Mouse (Mus musculus): ENCODE data around the gene Mpzl3. TPM values are rescaled to one million over a fixed set of nuclear protein-coding genes. Genes with fewer than 3 reads are reported as not detected.
"Not testable (repeated sequence)": the region's sequence is repeated elsewhere in the genome, so short reads cannot be mapped to it uniquely, and the experiment has no call there.

Gene Mpzl3
- polyA plus RNA-seq, 1 experiment from 2014 or later: 2.3 TPM

GRCm38 (mm10) chr9:45022800-45023199 lies 32.2 kb upstream of the Mpzl3 start:
- Histone ChIP-seq H3K4me3 (ENCODE audit: low read depth, low read length) (no peak overlapping the region), H3K9ac (ENCODE audit: low read length) (no peak overlapping the region), H3K9me3 (ENCODE audit: control insufficient read depth, low read length) (no peaks in the 10 kb centered on the region), H3K4me1 (ENCODE audit: control insufficient read depth, insufficient read depth, low read length) (no peaks in the 10 kb centered on the region), H3K4me2 (no peak overlapping the region), H3K36me3 (ENCODE audit: control insufficient read depth, insufficient read depth, low read length) (no peaks in the 10 kb centered on the region), H3K27ac (ENCODE audit: low read depth, low read length) (no peak overlapping the region), H3K27me3 (ENCODE audit: control insufficient read depth, insufficient read depth, low read length) (no peaks in the 10 kb centered on the region)
- peak; percentile 94 for DNase-seq (ENCODE audit: low spot score, missing footprints)
- ATAC-seq (ENCODE audit: low FRiP score): no peak
- 12% methylated on average over 3 of the region's 3 CpGs for WGBS

- no peak overlapping the region for H3K27ac ChIP-seq (ENCODE audit: low read depth, low read length)
- H3K4me3 ChIP-seq (ENCODE audit: low read depth, low read length): no peak overlapping the region
- H3K9me3 ChIP-seq (ENCODE audit: control insufficient read depth, low read length): no peaks in the 10 kb centered on the region
- no peaks in the 10 kb centered on the region for H3K27me3 ChIP-seq (ENCODE audit: control insufficient read depth, insufficient read depth, low read length)
- no peak overlapping the region for H3K4me2 ChIP-seq
- DNase-seq (ENCODE audit: low spot score, missing footprints) (no peak), ATAC-seq (ENCODE audit: low FRiP score) (no peak)
- no peaks in the 10 kb centered on the region for H3K36me3 ChIP-seq (ENCODE audit: control insufficient read depth, insufficient read depth, low read length)
- no peaks in the 10 kb centered on the region for H3K4me1 ChIP-seq (ENCODE audit: control insufficient read depth, insufficient read depth, low read length)
- 68% methylated on average over 3 of the region's 3 CpGs for WGBS
- no peak overlapping the region for H3K9ac ChIP-seq (ENCODE audit: low read length)
These were observed 31.3 kb upstream of the Mpzl3 start for GRCm38 (mm10) chr9:45023638-45024037.

- no peak overlapping the region for H3K9ac ChIP-seq (ENCODE audit: low read length)
- H3K27ac ChIP-seq (ENCODE audit: low read depth, low read length): no peak overlapping the region
- ATAC-seq (ENCODE audit: low FRiP score): no peak
- DNase-seq (ENCODE audit: low spot score, missing footprints): no peak
- 88% methylated on average over 2 of the region's 2 CpGs for WGBS
- H3K4me2 ChIP-seq: no peak overlapping the region
- H3K4me3 ChIP-seq (ENCODE audit: low read depth, low read length): no peak overlapping the region
- no peaks in the 10 kb centered on the region for H3K4me1 ChIP-seq (ENCODE audit: control insufficient read depth, insufficient read depth, low read length)
- no peaks in the 10 kb centered on the region for H3K9me3 ChIP-seq (ENCODE audit: control insufficient read depth, low read length)
- H3K27me3 ChIP-seq (ENCODE audit: control insufficient read depth, insufficient read depth, low read length): no peaks in the 10 kb centered on the region
- H3K36me3 ChIP-seq (ENCODE audit: control insufficient read depth, insufficient read depth, low read length): no peaks in the 10 kb centered on the region
These were observed 30.8 kb upstream of the Mpzl3 start for GRCm38 (mm10) chr9:45024187-45024586.

GRCm38 (mm10) chr9:45027376-45027775 lies 27.6 kb upstream of the Mpzl3 start:
- ATAC-seq (ENCODE audit: low FRiP score) (no peak), DNase-seq (ENCODE audit: low spot score, missing footprints) (no peak)
- Histone ChIP-seq H3K4me2 (no peak overlapping the region), H3K27me3 (ENCODE audit: control insufficient read depth, insufficient read depth, low read length) (no peaks in the 10 kb centered on the region), H3K36me3 (ENCODE audit: control insufficient read depth, insufficient read depth, low read length) (no peaks in the 10 kb centered on the region), H3K4me1 (ENCODE audit: control insufficient read depth, insufficient read depth, low read length) (no peaks in the 10 kb centered on the region), H3K9ac (ENCODE audit: low read length) (no peak overlapping the region), H3K4me3 (ENCODE audit: low read depth, low read length) (no peak overlapping the region), H3K9me3 (ENCODE audit: control insufficient read depth, low read length) (no peaks in the 10 kb centered on the region), H3K27ac (ENCODE audit: low read depth, low read length) (no peak overlapping the region)
- 74% methylated on average over 8 of the region's 8 CpGs for WGBS

- Histone ChIP-seq H3K9me3 (ENCODE audit: control insufficient read depth, low read length) (no peaks in the 10 kb centered on the region), H3K27ac (ENCODE audit: low read depth, low read length) (no peak overlapping the region), H3K27me3 (ENCODE audit: control insufficient read depth, insufficient read depth, low read length) (no peaks in the 10 kb centered on the region), H3K4me1 (ENCODE audit: control insufficient read depth, insufficient read depth, low read length) (no peaks in the 10 kb centered on the region), H3K4me3 (ENCODE audit: low read depth, low read length) (no peak overlapping the region), H3K4me2 (no peak overlapping the region), H3K36me3 (ENCODE audit: control insufficient read depth, insufficient read depth, low read length) (no peaks in the 10 kb centered on the region), H3K9ac (ENCODE audit: low read length) (no peak overlapping the region)
- DNase-seq (ENCODE audit: low spot score, missing footprints) (no peak), ATAC-seq (ENCODE audit: low FRiP score) (no peak)
- 71% methylated on average over 6 of the region's 6 CpGs for WGBS
These were observed 24.6 kb upstream of the Mpzl3 start for GRCm38 (mm10) chr9:45030341-45030740.

GRCm38 (mm10) chr9:45032261-45032660 lies 22.7 kb upstream of the Mpzl3 start:
- Histone ChIP-seq H3K9me3 (ENCODE audit: control insufficient read depth, low read length) (no peaks in the 10 kb centered on the region), H3K4me3 (ENCODE audit: low read depth, low read length) (no peak overlapping the region), H3K27ac (ENCODE audit: low read depth, low read length) (no peak overlapping the region), H3K4me1 (ENCODE audit: control insufficient read depth, insufficient read depth, low read length) (no peaks in the 10 kb centered on the region), H3K4me2 (no peak overlapping the region), H3K27me3 (ENCODE audit: control insufficient read depth, insufficient read depth, low read length) (no peaks in the 10 kb centered on the region), H3K36me3 (ENCODE audit: control insufficient read depth, insufficient read depth, low read length) (no peaks in the 10 kb centered on the region), H3K9ac (ENCODE audit: low read length) (no peak overlapping the region)
- DNase-seq (ENCODE audit: low spot score, missing footprints) (no peak), ATAC-seq (ENCODE audit: low FRiP score) (no peak)
- WGBS: 79% methylated on average over 2 of the region's 2 CpGs

GRCm38 (mm10) chr9:45034526-45034925 lies 20.5 kb upstream of the Mpzl3 start:
- 88% methylated on average over 3 of the region's 3 CpGs for WGBS
- no peaks in the 10 kb centered on the region for H3K4me1 ChIP-seq (ENCODE audit: control insufficient read depth, insufficient read depth, low read length)
- no peak overlapping the region for H3K4me3 ChIP-seq (ENCODE audit: low read depth, low read length)
- DNase-seq (ENCODE audit: low spot score, missing footprints) (no peak), ATAC-seq (ENCODE audit: low FRiP score) (no peak)
- H3K27me3 ChIP-seq (ENCODE audit: control insufficient read depth, insufficient read depth, low read length): peaks cover 4% of the 10 kb centered on the region; the same call in 1 of the 2 replicates
- no peak overlapping the region for H3K9ac ChIP-seq (ENCODE audit: low read length)
- no peak overlapping the region for H3K4me2 ChIP-seq
- no peak overlapping the region for H3K27ac ChIP-seq (ENCODE audit: low read depth, low read length)
- no peaks in the 10 kb centered on the region for H3K36me3 ChIP-seq (ENCODE audit: control insufficient read depth, insufficient read depth, low read length)
- no peaks in the 10 kb centered on the region for H3K9me3 ChIP-seq (ENCODE audit: control insufficient read depth, low read length)

- not testable (repeated sequence) for H3K36me3 ChIP-seq (ENCODE audit: control insufficient read depth, insufficient read depth, low read length); ATAC-seq (ENCODE audit: low FRiP score); H3K9ac ChIP-seq (ENCODE audit: low read length); DNase-seq (ENCODE audit: low spot score, missing footprints); H3K4me1 ChIP-seq (ENCODE audit: control insufficient read depth, insufficient read depth, low read length); H3K9me3 ChIP-seq (ENCODE audit: control insufficient read depth, low read length); H3K4me3 ChIP-seq (ENCODE audit: low read depth, low read length); H3K27ac ChIP-seq (ENCODE audit: low read depth, low read length); H3K4me2 ChIP-seq
- WGBS: 70% methylated on average over 1 of the region's 1 CpGs
- peaks cover 34% of the 10 kb centered on the region for H3K27me3 ChIP-seq (ENCODE audit: control insufficient read depth, insufficient read depth, low read length)
These were observed 17.2 kb upstream of the Mpzl3 start for GRCm38 (mm10) chr9:45037803-45038202.

- Histone ChIP-seq H3K27me3 (ENCODE audit: control insufficient read depth, insufficient read depth, low read length) (peaks cover 46% of the 10 kb centered on the region), H3K4me3 (ENCODE audit: low read depth, low read length) (no peak within 1 kb of the TSS), H3K27ac (ENCODE audit: low read depth, low read length) (no peak within 1 kb of the TSS), H3K4me1 (ENCODE audit: control insufficient read depth, insufficient read depth, low read length) (no peaks in the 10 kb centered on the region), H3K4me2 (no peak within 1 kb of the TSS), H3K9ac (ENCODE audit: low read length) (no peak within 1 kb of the TSS), H3K36me3 (ENCODE audit: control insufficient read depth, insufficient read depth, low read length) (no peaks in the 10 kb centered on the region), H3K9me3 (ENCODE audit: control insufficient read depth, low read length) (no peaks in the 10 kb centered on the region)
- no peak for ATAC-seq (ENCODE audit: low FRiP score)
- WGBS: 65% methylated on average over 5 of the region's 5 CpGs
- DNase-seq (ENCODE audit: low spot score, missing footprints): no peak
These were observed 15.5 kb upstream of the Mpzl3 start, which contains the start of gene Mpzl2 for GRCm38 (mm10) chr9:45039499-45039898. TSS of gene Mpzl2 (plus strand) at chr9:45039799.

Data from midbrain, embryonic 11.5 days (tissue).